Mouse (Mus musculus): Measurements from ENCODE around the gene Nrros. TPM values are rescaled to one million over a fixed set of nuclear protein-coding genes. Genes with fewer than 3 reads are reported as not detected.

Gene Nrros
- 9.0 and 10.8 TPM in 2 replicates for polyA plus RNA-seq (2012; rRNA removed)

DNA sequence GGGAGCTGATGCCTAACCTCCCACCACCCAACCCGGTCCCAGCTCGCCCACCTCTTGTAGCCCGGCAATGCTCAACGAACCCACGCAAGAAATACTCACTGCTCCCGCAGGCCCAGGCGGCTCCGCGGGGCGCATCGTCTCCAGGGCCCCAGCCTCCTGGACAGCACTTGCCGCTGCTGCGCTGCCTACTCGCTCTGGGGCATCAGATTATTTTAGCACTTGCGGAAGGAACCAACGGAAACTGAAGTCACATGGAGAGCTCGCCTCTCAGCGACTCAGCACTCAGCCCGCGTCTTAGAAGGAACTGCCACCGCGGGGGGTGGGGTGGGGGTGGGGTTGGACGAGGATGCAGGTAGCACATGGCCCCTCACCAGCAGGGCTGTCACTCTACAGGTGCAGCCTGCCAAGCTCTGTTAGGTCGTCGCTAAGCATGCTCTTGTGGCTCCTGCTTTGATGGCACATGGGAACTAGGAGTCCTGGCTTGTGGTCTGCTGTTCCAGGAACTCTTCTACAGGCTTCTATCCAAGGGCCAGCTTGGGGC is at the start of gene Nrros:
Nrros (minus strand) TSS at position 314 of the 541 bp plus-strand sequence.
- WGBS: 6% methylated on average over 25 of the region's 25 CpGs
- DNase-seq (ENCODE audit: low read depth, low spot score): no peak

DNA sequence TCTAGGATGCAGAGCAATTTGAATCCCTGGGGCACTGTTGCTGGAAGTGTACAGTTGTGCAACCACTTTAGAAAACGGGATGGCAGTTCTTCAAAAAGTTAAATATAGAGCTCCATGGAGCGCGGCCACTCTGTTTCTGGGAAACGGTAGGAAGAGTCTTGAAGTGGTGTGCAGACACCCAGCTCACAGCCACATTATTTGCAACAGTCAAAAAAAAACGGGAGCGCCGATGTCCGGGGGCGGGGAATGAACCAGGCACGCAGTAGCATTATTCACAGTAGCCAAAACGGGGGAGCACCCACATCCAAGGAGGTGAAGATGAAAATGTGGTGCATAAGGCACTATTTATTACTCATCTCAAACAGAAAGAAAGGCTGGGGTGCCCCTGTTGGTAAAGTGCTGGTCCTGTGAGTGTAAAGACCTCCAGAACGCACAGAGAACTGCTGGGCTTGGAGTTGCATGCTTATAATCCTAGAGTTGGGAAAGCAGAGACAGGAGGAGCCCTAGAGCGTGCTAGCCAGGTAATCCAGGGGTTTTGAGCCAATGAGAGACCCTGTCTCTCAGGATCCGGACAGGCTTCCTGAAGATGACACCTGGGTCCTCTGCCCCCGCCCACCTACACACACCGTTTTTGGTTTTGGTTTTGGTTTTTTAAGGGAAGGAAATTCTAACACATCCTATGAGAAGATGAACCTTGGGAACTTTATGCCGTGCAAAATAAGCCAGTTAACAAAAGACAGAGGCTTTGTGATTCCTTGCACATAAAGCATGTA is 49.6 kb upstream of the Nrros start:
- DNase-seq (ENCODE audit: low read depth, low spot score): no peak
- WGBS: 70% methylated on average over 17 of the region's 17 CpGs

DNA sequence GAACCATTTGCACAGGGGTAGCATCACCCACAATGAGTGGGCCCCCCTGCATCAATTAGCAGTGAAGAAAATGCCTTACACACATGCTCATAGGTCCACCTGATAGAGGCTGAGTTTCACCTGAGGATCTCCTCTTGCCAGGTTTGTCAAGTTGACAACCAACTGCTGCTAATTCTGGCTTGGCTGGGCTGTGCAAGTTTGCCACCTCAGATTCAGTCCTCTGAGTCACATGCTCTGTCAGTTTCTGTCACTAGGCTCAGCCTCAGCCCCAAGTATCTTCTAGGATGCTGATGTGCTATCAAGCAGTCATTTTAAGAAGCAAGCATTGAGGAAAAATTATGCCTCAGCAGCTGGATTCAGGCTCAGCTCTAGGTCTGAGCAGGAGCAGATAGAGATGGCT is 48.8 kb upstream of the Nrros start:
- DNase-seq (ENCODE audit: low read depth, low spot score): no peak

DNA sequence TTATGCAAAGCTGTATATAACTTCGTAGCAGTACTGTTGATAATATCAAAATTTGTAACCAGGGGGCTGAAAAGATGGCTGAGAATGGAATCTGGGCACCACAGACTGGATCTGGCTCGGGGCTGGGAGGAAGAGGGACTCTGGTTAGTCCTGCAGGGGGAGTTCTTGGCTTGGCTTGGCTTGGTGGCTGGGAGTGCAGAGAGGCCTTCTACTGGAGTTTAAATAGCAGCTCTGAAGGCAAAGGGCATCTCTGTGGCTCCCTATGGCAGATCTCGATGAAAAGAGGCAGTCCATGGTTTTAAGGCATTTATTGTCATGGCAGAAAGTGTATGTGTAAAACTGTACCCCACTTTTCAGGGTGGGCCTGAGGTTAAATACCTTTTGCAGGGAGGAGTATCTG is 39.5 kb upstream of the Nrros start:
- no peak for DNase-seq (ENCODE audit: low read depth, low spot score)
- WGBS: 50% methylated on average over 3 of the region's 3 CpGs

DNA sequence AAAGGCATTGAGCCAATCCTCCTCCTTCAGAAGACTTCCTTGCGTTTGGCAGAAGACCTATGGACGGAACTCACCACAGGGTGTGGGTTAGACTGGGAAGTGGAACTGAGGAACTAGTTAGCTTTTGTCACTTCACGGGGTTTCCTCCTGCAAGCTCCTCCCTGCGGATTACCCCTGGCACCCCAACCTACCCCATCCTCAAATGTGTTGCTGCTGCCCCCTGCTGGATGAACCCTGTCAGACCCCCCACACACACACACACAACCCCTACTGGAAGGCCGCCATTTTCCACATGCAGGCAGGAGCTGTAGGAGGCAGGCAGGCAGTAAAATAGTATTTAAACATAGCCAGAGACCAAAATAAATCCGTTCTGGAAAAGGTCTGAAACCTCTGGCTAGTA is 37.3 kb upstream of the Nrros start:
- no peak for DNase-seq (ENCODE audit: low read depth, low spot score)
- WGBS: 68% methylated on average over 6 of the region's 6 CpGs

DNA sequence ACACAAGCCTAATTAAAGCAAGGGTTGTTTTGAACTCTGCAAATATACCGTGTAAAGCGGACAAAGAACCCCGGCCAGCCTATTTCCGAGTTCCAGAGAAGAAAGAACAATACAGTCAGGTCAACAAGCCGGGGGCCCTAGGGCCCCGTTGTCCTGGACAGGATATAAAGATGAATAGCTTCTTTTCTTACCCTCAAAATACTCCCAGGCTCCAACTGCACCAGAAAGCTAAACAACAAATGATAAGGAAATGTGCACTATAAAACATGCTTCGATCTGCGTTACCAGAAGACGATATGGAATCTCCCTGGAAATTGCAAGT is 35.6 kb upstream of the Nrros start:
- WGBS: 42% methylated on average over 9 of the region's 9 CpGs
- no peak for DNase-seq (ENCODE audit: low read depth, low spot score)

DNA sequence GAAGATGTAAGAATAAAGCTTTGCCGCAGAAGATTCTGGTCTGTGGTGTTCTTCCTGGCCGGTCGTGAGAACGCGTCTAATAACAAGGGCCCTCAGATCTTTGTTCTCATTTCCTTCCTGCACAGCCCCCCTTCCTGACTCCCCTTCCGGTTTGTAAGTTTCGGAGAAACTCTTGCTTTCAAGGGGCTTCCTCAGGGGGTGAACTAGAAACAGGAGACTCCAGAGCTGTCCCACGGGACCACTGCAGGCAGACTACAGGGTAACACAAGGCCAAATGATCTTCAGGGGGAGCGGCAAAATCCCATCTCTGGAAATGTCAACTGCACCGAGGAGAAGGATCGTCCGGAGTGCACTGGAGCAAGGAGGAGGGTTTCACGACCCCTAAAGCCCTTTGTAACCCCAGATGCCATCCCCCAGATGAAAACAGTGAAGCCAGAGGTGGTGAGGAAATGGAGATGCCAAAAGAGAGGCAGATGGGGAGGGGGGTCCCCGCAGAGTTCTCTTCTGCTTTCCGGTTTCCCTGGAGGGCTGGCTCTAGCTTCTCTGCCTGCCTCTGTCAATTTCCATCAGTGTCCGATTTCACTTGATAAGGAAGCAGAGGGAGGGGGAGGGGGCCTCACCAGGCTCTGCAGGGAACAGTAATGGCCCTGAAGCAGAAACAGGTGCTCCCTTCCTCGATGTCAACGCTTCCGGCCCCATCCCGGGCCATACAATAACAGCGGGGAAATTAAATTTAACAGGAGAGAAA is 35.0 kb upstream of the Nrros start:
- WGBS: 60% methylated on average over 21 of the region's 21 CpGs
- no peak for DNase-seq (ENCODE audit: low read depth, low spot score)

DNA sequence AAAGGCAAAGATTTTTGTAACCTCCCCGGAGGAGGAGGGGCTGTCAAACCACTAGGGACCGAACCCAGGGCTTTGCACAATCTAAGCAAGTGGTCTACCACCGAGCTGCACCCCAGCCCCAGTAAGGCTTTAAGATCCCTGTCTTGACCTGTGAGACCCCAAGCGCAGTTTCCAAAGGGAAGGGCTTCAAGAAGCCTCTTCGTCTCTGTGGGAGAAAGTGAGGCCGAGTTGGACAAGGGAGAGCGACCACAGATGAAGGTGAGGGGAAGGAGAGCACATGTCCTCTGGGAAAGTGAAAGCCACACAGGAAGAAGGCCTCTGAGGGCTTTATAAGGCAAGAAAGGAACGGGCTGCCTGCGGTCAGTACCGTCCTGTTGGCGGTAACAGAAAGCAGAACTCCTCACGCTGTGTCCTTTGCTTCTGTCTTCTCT is 24.6 kb upstream of the Nrros start:
- WGBS: 60% methylated on average over 12 of the region's 12 CpGs
- no peak for DNase-seq (ENCODE audit: low read depth, low spot score)

DNA sequence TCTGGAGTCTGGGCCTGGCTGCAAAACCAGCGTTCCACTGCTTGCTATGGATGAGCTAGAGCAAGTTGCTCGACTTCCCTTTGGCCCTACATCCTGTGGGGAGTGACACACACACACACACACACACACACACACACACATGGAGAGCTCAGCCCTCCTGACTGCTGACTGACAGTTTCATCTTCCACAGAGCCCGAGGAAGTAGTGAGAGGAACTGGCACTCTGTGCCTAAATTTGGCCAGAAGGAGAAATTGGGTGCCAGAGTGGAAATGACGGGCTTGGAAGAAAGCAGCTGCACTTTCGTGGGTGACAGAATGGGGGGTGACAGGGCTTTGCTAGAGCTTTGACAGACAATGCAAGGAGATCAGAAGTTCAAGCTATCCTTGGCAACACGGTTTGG is 23.7 kb upstream of the Nrros start:
- WGBS: 57% methylated on average over 6 of the region's 6 CpGs
- DNase-seq (ENCODE audit: low read depth, low spot score): no peak

DNA sequence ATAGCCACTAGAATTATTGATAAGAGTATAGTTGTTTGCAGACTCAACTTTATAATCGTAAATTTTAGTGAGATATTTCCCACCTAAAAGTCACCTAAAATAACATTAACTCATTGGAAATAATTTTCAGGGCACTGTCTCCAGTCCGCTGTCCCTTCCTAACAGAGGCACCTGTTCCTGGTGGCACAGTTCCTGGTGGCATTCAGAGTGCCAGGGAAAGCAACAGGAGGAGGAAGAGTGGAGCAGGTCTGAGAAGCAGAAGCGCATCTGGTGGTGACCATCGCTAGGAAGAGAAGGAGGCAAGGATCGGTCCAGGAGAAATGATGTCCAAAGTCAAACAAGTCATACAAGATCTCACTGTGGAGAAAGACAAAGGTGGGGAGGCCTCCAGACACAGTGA is 20.7 kb upstream of the Nrros start:
- DNase-seq (ENCODE audit: low read depth, low spot score): no peak

DNA sequence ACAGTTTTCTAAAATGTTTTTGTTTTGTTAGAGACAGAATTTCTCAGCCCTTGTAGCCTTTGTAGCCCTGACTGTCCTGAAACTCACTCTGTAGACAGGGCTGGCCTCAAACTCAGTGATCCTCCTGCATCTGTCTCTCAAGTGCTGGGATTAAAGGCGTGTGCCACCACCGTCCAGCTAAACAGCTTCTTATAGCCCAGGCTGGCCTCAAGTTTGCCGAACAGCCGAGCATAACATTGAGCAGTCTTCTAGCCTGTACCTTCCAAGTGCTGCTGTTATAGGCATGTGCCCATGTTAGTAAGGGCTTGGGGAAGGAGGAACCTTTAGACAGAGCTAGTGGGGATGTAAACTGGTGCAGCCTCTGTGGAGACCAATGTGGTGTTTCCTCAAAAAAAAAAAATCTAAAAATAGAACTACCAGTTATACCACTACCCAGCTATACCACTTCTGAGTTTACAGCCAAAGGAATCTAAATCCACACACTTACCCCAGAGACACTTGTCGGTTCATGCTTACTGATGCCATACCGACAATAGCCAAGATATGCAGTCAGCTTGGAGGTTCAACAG is 14.0 kb upstream of the Nrros start, which contains the start of gene Bex6:
Bex6 (plus strand) TSS at position 491 of the 569 bp plus-strand sequence.
- DNase-seq (ENCODE audit: low read depth, low spot score): no peak
- WGBS: 81% methylated on average over 6 of the region's 6 CpGs

More for the DNA sequence above, 20.7 kb upstream of the Nrros start:
- 92% methylated on average over 5 of the region's 5 CpGs for WGBS

DNA sequence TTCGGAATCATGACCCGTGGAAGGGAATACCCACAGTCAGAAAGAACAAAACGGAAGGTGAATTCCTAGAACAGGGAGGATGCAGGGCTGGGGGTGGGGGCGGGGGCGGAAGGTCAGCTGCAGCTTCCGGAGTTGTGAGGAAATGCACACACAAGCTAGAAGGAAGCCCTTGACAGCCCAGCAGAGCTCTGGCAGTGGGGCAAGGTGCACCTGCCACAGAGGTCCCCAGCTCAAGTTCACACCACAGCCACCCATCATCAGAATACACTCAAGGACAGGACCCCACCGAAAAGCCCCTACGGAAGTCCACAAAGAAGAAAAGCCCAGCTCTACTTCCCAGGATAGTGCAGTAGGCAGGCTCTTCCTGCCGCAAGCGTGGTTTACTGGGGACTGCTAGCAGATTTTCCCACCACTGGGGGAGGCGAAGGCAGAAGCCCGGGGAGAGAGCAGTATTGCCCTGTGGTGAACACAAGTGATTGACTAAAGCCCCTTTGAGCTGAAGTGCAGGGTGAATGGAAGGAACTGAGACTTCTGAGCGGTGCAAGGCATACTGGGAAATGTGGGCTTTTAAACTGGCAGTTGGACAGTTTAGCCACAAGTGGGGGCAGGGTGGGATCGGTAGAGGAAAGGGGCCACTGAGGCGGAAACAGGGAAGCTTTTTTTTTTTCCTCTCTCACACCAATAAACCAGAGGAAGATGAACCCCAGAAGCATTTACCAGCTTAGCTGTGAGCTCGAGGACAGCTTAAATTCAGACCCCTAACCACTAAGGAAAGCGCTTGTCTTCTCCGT is 11.7 kb upstream of the Nrros start:
- no peak for DNase-seq (ENCODE audit: low read depth, low spot score)
- WGBS: 56% methylated on average over 18 of the region's 18 CpGs

DNA sequence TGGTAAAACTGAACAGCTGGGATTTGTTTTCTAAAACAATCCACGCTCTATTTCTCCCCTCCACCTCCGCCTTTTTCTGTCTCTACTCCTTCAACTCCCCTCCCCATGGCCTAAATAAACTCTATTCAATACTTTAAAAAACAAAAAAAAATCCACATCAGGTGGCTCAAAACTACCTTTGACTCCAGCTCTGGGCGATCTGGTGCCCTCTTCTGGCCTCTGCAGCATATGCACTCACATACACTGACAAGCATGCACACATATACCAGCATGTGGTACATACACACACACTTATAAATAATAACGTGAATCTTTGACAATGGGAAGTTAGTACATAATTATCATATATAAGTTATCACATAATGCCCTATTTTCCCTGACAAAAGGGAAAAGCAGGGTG is 9.6 kb upstream of the Nrros start:
- DNase-seq (ENCODE audit: low read depth, low spot score): no peak
- 94% methylated on average over 4 of the region's 4 CpGs for WGBS

DNA sequence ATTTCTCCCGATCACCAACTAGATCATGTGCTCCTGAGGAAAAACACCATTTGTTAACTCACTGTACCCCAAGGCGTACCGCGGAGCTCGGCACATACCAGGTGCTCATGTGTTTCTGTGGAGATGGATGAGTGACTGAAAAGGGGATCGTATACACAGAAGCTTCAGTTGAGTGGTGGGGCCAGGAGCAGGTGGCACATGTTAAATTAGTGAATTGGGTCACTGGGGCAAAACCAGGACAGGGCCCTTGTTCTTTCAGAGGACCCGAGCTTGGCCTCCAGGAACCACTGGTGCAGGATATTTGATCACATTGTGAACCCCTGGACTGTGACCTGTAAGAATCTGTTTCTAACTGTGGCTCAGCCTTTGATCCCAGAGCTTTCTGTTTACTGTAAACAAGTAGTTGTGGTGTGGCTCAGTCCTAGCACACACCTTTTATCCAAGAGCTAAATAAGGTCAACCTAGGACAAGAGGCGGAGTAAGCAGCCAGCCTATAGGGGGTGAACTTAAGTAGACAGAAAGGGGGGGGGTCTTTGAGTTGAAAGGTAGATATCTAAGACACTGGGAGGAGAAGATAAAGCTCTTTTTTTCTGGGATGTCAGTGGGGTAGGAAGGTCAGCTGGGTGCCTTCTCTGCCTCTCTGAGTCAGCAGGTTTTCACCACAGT is 9.1 kb upstream of the Nrros start:
- WGBS: 89% methylated on average over 8 of the region's 8 CpGs
- DNase-seq (ENCODE audit: low read depth, low spot score): no peak

DNA sequence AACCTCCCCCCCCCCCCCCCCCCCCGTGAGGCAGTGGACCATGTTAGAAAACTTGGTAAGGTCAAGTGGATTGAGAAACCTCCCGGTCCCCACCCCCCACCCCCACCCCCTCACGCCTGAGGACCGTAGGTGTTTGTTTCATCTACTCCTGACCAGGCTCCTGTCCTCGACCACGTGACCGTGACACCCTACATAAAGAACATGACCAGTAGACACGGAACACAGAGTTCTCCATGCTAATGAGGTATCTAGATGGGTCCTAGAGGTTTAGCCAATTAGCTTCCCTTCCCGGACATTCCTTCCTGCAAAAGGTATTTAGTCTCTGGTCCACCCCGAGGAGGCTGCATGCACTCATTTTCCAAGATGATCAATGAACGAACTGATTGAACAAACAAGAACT is 8.0 kb upstream of the Nrros start:
- WGBS: 65% methylated on average over 11 of the region's 11 CpGs
- no peak for DNase-seq (ENCODE audit: low read depth, low spot score)

DNA sequence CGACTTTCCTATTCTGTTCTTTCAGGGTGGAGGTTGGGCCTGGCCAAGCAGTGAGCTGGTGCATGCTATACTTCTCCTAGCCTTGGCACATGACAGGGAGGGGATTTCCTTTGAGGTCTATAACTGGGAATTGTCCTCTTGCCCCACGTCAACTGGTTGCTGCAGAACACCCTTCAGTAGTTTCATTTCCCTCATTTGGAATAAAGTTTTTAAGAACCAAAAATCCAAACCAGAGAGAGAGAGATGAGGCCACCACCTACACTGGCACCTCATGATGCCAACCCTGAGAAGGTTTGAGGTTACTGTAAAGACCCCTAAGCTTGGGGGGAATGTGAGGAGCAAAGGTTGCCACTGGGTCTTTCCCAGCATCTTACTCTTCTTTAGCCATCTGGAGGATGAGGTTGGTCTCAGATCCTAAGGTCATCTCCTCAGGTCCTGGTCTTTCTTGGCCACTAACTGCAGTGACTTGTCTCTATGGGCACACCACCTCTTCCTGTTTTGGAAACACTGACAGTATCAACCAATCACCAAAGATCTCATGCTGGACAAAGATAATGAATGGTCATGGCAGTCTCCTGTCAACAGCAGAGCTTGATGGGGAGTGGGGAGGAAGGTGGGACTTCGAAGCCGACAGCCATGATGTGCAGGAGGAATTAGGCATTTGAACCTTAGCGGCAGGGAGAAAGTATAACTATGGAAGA is 5.8 kb upstream of the Nrros start:
- WGBS: 80% methylated on average over 5 of the region's 5 CpGs
- no peak for DNase-seq (ENCODE audit: low read depth, low spot score)

DNA sequence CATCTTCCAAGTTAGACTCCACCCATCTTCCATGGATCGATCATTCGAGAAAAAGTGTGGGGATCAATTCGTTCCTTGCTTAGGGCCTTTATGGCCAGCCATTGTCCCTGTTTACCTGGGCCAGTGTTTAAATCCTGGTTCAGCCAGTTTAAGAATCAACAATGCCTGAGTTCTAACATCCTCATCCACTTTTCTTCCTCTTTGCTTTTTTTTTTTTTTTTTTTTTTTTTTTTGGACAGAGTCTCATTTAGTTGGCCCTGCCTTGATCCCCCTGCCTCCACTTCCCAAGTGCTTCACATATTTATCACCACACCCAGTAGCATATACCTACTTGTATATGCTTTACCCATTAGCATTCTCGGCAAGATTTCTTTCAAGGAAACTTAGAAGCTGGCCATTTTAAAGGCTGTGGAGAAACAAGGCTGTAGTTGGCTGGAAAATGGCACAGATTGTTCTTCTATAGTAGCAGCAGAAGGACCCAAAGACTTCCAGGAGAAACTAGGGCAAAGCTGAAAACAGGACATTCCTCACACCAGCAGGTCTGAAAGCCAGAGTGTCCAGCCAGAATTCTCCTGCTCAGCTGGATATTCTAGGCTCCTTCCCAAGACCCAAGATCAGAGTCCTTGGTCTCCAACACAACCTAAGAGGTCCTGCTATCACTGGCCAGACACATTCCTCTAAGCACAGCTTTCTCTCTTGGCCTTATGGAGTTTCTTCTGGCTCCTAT is 2.6 kb upstream of the Nrros start:
- no peak for DNase-seq (ENCODE audit: low read depth, low spot score)
- 92% methylated on average over 4 of the region's 4 CpGs for WGBS

DNA sequence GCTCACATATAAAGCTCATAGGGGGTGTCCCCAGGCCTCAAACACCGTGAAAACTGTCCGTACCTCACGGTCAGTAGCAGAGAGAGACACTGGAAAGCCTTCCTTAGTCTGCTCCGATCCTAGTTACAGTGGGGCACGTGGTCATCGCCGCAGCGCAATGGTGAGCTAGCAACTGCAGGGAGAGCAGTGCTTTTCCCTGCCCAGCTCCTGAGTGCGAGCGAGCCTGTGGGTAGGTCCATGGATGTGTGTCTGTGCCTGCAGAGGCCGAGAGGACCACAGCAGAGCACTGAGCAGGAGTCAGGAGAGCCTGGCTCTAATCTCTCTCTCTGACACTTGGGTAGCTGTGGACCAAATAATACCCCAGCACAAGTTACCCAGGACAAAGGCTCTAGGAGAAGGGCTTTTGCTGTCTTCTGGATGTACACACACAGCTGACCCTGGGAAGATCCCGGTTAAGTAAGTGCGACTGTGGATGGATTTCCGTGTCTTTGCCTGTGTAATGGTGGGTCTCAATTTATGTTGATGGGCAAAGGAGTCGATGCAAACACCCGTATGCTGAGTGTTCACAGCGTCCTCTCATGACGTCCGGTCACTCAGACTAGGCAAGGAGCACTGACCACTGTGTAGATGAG is 882 bp downstream of the Nrros start:
- WGBS: 79% methylated on average over 19 of the region's 19 CpGs
- DNase-seq (ENCODE audit: low read depth, low spot score): no peak
